Mouse (Mus musculus) neural tube, embryonic 11.5 days (tissue): ENCODE measurements at regions not wholly inside any gene's neighbourhood (a gene's known extent, or its start where the extent isn't known, plus 50 kb on each side); places are given as distances from the start of the nearest gene placed in this dataset.

ENCODE experiments used
- ATAC-seq: fragments of 200-750 bp; cut with Nextera tagmentation; 2 replicates; pipeline ENCODE4 v1.8.0; 2017; ENCODE audit warnings: moderate number of reproducible peaks, mild to moderate bottlenecking, moderate TSS enrichment, moderate library complexity; ENCODE audit not compliant: insufficient read depth, low FRiP score, low TSS enrichment
- DNase-seq: peaks from one replicate; pipeline ENCODE4 v3.0.0-alpha.2; 2015; ENCODE audit warnings: low spot score
- H3K27ac ChIP-seq: fragments of 300-500 bp; sonication (generic); 2 replicates; pipeline ENCODE4 v1.5.1; 2014; ENCODE audit warnings: low read depth, mild to moderate bottlenecking, low read length
- H3K27me3 ChIP-seq: fragments of 300-500 bp; sonication (generic); 2 replicates; pipeline ENCODE4 v1.6.1; 2014; ENCODE audit warnings: mild to moderate bottlenecking, low read length, mixed read lengths; ENCODE audit not compliant: control insufficient read depth, insufficient read depth
- H3K36me3 ChIP-seq: fragments of 300-500 bp; sonication (generic); 2 replicates; pipeline ENCODE4 v1.6.1; 2014; ENCODE audit warnings: mild to moderate bottlenecking, low read length, moderate library complexity, mixed read lengths; ENCODE audit not compliant: control insufficient read depth, insufficient read depth
- H3K4me1 ChIP-seq: fragments of 300-500 bp; sonication (generic); 2 replicates; pipeline ENCODE4 v1.6.1; 2014; ENCODE audit warnings: low read length, mixed read lengths; ENCODE audit not compliant: control insufficient read depth, insufficient read depth
- H3K4me2 ChIP-seq: fragments of 300-500 bp; sonication (generic); 2 replicates; pipeline ENCODE4 v1.6.1; 2014; ENCODE audit warnings: low read depth, mild to moderate bottlenecking, moderate library complexity
- H3K4me3 ChIP-seq: fragments of 300-500 bp; sonication (generic); 2 replicates; pipeline ENCODE4 v1.5.1; 2014; ENCODE audit warnings: low read depth, low read length
- H3K9ac ChIP-seq: fragments of 300-500 bp; sonication (generic); 2 replicates; pipeline ENCODE4 v1.6.1; 2014; ENCODE audit warnings: mild to moderate bottlenecking, low read length
- H3K9me3 ChIP-seq: fragments of 300-500 bp; sonication (generic); 2 replicates; pipeline ENCODE4 v1.6.1; 2016; ENCODE audit warnings: low read length; ENCODE audit not compliant: control insufficient read depth
- WGBS: fragments of 180-500 bp; shearing (Covaris S2); extraction: QIAGEN DNeasy Blood & Tissue Kit; methylation state at CpG from one replicate; pipeline ENCODE4 v1.1.7; 2014; 5-methylcytosine and 5-hydroxymethylcytosine counted together

GRCm38 (mm10) chr8:103578006-103578405 is 523.4 kb upstream of the Cdh5 start:
- Histone ChIP-seq H3K27me3 (no peaks in the 10 kb centered on the region), H3K9me3 (no peaks in the 10 kb centered on the region), H3K9ac (no peak overlapping the region), H3K4me3 (no peak overlapping the region), H3K4me2 (no peak overlapping the region), H3K27ac (no peak overlapping the region), H3K4me1 (no peaks in the 10 kb centered on the region), H3K36me3 (no peaks in the 10 kb centered on the region)
- 89% methylated on average over 6 of the region's 6 CpGs for WGBS
- no peak for ATAC-seq
- DNase-seq = no peak

- Histone ChIP-seq H3K9ac (no peak overlapping the region), H3K4me1 (no peaks in the 10 kb centered on the region), H3K27ac (no peak overlapping the region), H3K36me3 (no peaks in the 10 kb centered on the region), H3K9me3 (no peaks in the 10 kb centered on the region), H3K4me2 (no peak overlapping the region), H3K27me3 (no peaks in the 10 kb centered on the region), H3K4me3 (no peak overlapping the region)
- WGBS = 94% methylated on average over 6 of the region's 6 CpGs
- no peak for ATAC-seq
- DNase-seq = no peak
These were observed 493.1 kb upstream of the Cdh5 start for GRCm38 (mm10) chr8:103608291-103608690.

DNA sequence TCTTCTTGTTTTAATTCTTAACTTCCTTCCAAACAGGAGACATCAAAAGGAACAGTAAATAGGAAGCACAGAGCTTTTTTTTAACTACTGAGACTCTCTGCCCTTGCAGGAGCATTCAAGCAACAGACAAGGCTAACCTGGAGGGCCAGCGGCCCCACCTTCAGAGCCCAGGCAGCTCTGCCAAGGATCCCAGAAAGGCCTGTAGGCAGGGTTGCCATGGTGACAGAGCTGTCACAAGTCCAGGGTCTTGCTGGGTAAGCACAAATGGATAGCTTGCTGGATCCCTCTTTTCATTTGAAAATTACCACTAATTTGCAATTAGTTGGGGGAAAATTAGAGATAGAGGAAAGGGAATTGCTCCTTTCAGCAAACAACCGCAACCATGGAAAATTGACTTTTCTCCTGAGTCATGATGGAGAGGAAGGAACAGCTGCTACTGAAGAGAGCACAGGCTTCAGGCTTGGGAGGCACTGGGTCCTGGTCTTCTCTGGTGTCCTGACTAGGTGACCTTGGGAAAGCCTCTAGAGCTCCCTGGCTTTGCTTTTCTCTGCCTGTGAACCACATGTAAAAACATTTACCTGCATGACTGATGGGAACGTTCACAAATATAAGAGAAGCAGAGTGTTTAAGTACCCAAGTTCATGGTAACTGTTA is 477.5 kb upstream of the Cdh5 start:
- no peaks in the 10 kb centered on the region for H3K9me3 ChIP-seq
- no peak overlapping the region for H3K27ac ChIP-seq
- no peak overlapping the region for H3K9ac ChIP-seq
- no peaks in the 10 kb centered on the region for H3K36me3 ChIP-seq
- H3K4me1 ChIP-seq = no peaks in the 10 kb centered on the region
- ATAC-seq (peak; percentile 81; the same call in 1 of the 2 replicates), DNase-seq (peak; percentile 36)
- H3K4me3 ChIP-seq = no peak overlapping the region
- H3K27me3 ChIP-seq = no peaks in the 10 kb centered on the region
- 46% methylated on average over 3 of the region's 3 CpGs for WGBS
- no peak overlapping the region for H3K4me2 ChIP-seq

GRCm38 (mm10) chr8:103625166-103625890 is 476.1 kb upstream of the Cdh5 start:
- no peak overlapping the region for H3K9ac ChIP-seq
- WGBS = 89% methylated on average over 7 of the region's 7 CpGs
- no peak overlapping the region for H3K4me3 ChIP-seq
- H3K36me3 ChIP-seq = no peaks in the 10 kb centered on the region
- H3K4me1 ChIP-seq = no peaks in the 10 kb centered on the region
- H3K9me3 ChIP-seq = no peaks in the 10 kb centered on the region
- no peak for DNase-seq
- no peak overlapping the region for H3K27ac ChIP-seq
- no peaks in the 10 kb centered on the region for H3K27me3 ChIP-seq
- ATAC-seq = no peak
- H3K4me2 ChIP-seq = no peak overlapping the region

DNA sequence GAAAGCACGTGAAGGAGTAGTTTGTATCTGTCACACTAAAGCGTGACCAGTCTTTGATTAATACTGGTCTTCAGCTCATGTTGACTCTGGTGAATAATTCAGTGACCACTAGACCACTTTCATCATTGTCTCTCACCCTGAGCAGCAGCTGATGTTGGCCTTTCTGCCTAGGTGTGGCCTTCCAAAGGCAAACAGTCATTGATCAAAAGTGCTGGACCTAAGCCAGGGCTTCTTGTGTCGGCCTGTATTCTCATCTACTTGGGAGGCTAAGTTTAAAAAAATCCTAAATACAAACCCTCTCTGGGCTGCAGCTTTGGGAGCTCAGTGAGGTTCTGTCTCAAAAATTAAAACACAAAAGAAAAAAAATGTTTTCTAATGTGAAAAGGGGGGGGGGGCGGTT is 475.0 kb upstream of the Cdh5 start:
- no peaks in the 10 kb centered on the region for H3K4me1 ChIP-seq
- H3K27me3 ChIP-seq = no peaks in the 10 kb centered on the region
- no peaks in the 10 kb centered on the region for H3K9me3 ChIP-seq
- DNase-seq = no peak
- H3K27ac ChIP-seq = no peak overlapping the region
- 67% methylated on average over 4 of the region's 4 CpGs for WGBS
- H3K36me3 ChIP-seq = no peaks in the 10 kb centered on the region
- H3K4me2 ChIP-seq = no peak overlapping the region
- no peak overlapping the region for H3K4me3 ChIP-seq
- no peak overlapping the region for H3K9ac ChIP-seq
- no peak for ATAC-seq

DNA sequence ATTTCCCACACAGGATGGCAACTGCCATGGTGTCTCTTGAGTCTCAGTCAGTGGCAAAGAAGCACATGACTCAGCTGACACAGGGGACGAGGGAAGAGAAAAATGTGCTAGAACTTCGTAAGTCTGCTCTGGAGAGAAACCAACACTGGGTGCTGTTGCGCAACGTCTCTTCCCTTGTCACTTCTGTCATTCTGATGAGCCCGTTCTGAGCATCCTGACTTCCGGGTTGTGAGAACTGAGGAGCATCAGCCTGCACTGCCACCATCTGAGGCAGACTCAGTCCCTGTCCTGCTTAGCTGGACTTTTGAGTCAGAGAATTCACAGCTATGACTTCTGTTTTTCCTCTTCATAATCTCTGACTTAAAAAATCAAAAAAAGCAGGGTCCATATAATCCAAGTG is 468.9 kb upstream of the Cdh5 start:
- H3K4me2 ChIP-seq = no peak overlapping the region
- H3K27ac ChIP-seq = no peak overlapping the region
- no peak overlapping the region for H3K4me3 ChIP-seq
- ATAC-seq (no peak), DNase-seq (no peak)
- H3K4me1 ChIP-seq = no peaks in the 10 kb centered on the region
- WGBS = 75% methylated on average over 6 of the region's 6 CpGs
- no peaks in the 10 kb centered on the region for H3K36me3 ChIP-seq
- no peaks in the 10 kb centered on the region for H3K9me3 ChIP-seq
- no peaks in the 10 kb centered on the region for H3K27me3 ChIP-seq
- no peak overlapping the region for H3K9ac ChIP-seq

GRCm38 (mm10) chr8:103634951-103635350 is 466.5 kb upstream of the Cdh5 start:
- no peaks in the 10 kb centered on the region for H3K27me3 ChIP-seq
- no peak overlapping the region for H3K4me3 ChIP-seq
- H3K27ac ChIP-seq = peak overlapping the region; percentile 20; the same call in 1 of the 2 replicates
- H3K4me1 ChIP-seq = no peaks in the 10 kb centered on the region
- no peaks in the 10 kb centered on the region for H3K36me3 ChIP-seq
- no peak overlapping the region for H3K4me2 ChIP-seq
- no peaks in the 10 kb centered on the region for H3K9me3 ChIP-seq
- no peak overlapping the region for H3K9ac ChIP-seq
- ATAC-seq (peak; percentile 39; the same call in 1 of the 2 replicates), DNase-seq (no peak)
- WGBS = 46% methylated on average over 14 of the region's 14 CpGs

DNA sequence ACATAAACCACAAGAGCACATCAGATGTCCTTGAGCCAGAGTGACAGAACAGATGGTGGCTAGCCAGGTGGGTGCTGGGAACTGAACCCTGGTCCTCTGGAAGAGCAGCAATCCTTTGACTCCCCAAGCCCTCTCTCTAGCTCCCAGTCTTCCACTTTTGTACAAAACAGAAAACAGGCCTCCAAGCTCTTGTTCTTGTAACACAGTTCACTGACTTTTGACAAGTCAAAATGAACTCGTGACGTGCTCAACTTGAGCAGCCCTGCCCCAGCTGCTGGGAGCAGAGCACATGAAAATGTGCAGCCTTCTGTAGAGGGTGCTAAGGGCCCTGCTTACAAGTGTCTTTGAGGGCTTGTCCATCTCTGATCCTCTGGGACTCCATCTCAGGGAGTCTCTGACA is 457.8 kb upstream of the Cdh5 start:
- ATAC-seq (no peak), DNase-seq (no peak)
- Histone ChIP-seq H3K36me3 (no peaks in the 10 kb centered on the region), H3K27ac (no peak overlapping the region), H3K4me3 (no peak overlapping the region), H3K4me1 (no peaks in the 10 kb centered on the region), H3K9me3 (no peaks in the 10 kb centered on the region), H3K4me2 (no peak overlapping the region), H3K27me3 (no peaks in the 10 kb centered on the region), H3K9ac (no peak overlapping the region)
- WGBS = 98% methylated on average over 2 of the region's 2 CpGs

GRCm38 (mm10) chr8:103644106-103644505 is 457.3 kb upstream of the Cdh5 start:
- Histone ChIP-seq H3K4me3 (no peak overlapping the region), H3K27me3 (no peaks in the 10 kb centered on the region), H3K9me3 (no peaks in the 10 kb centered on the region), H3K27ac (no peak overlapping the region), H3K9ac (no peak overlapping the region), H3K4me1 (no peaks in the 10 kb centered on the region), H3K4me2 (no peak overlapping the region), H3K36me3 (no peaks in the 10 kb centered on the region)
- 80% methylated on average over 6 of the region's 6 CpGs for WGBS
- DNase-seq = no peak
- no peak for ATAC-seq
